Mouse (Mus musculus): Measurements from ENCODE around the gene Rasgef1b. TPM values are rescaled to one million over a fixed set of nuclear protein-coding genes. Genes with fewer than 3 reads are reported as not detected.

Rasgef1b gene
- polyA plus RNA-seq, 1 experiment from 2014 or later: 81.3 TPM

DNA sequence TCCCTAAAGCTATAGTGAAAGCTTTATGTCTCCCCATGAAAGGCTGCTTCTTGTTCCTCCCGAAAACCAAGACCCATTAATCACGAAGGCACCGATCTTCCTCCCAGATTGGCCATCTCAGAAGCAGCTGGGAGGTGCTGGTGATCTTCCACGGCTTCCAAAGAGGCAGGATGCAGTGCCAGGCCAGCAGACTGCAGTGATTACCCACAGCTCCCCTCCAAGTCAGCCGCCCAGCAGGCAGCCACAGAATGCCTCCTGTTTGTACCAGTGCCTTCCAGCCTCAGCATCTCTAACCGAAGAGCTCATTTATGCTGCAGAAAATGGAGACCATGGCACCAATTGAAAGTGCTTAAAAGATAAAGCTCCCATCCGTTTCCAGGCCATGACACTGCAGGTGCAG is 131.2 kb downstream of the Rasgef1b start:
- WGBS: 37% methylated on average over 7 of the region's 7 CpGs
- Histone ChIP-seq H3K9ac (peak overlapping the region; percentile 26; the same call in 1 of the 2 replicates), H3K36me3 (ENCODE audit: poor library complexity, severe bottlenecking) (no peaks in the 10 kb centered on the region), H3K27me3 (0 out of 2 replicates have a peak, but pooled peaks cover 4% of the 10 kb centered on the region), H3K9me3 (replicated peaks) (no peaks in the 10 kb centered on the region), H3K4me2 (no peak overlapping the region), H3K4me3 (no peak overlapping the region), H3K27ac (peak overlapping the region; percentile 65), H3K4me1 (peaks cover 26% of the 10 kb centered on the region)
- peak; percentile 61 for ATAC-seq

DNA sequence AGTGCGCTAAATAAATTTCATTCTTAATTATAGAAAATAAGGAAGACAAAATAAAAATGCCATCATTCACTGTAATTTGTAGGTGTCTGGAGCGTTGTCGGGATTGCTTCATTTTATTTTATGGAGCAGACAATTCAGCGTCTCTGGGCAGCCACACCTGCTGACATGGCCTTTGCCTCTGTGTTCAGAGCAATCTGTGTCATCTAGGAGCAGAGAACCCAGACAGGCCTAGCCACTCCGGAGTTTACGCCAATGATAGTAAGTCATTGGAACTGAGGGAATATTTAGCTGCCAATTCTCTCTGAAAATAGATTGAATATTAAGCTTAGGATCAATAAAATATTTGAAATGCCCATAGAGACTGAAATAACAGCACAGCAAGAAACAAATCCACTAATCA is 137.5 kb downstream of the Rasgef1b start:
- Histone ChIP-seq H3K9ac (no peak overlapping the region), H3K4me1 (peaks cover 5% of the 10 kb centered on the region; the same call in 1 of the 2 replicates), H3K4me3 (no peak overlapping the region), H3K36me3 (ENCODE audit: poor library complexity, severe bottlenecking) (no peaks in the 10 kb centered on the region), H3K4me2 (no peak overlapping the region), H3K9me3 (replicated peaks) (no peaks in the 10 kb centered on the region), H3K27me3 (no peaks in the 10 kb centered on the region), H3K27ac (no peak overlapping the region)
- 47% methylated on average over 6 of the region's 6 CpGs for WGBS
- ATAC-seq: no peak

DNA sequence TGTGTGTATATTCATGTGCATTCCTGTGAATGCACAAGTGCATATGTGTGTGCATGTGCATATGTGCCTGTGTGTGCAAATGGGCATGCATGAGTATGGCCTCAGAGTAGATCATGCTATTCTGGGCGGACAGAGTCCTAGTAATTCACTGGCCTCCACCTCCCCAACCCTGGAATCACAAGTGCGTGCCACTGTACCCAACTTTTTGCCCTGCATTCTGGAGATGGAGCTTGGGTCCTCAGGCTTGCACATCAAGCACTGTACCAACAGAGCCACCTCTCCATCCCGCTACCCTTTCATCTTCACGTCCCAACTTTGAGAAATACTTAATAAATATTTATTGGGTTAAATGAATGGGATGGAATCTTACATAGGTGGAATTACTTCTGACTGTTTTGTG is 138.3 kb downstream of the Rasgef1b start:
- Histone ChIP-seq H3K4me2 (no peak overlapping the region), H3K36me3 (ENCODE audit: poor library complexity, severe bottlenecking) (no peaks in the 10 kb centered on the region), H3K27ac (no peak overlapping the region), H3K9me3 (replicated peaks) (no peaks in the 10 kb centered on the region), H3K9ac (no peak overlapping the region), H3K4me3 (no peak overlapping the region), H3K4me1 (peaks cover 5% of the 10 kb centered on the region; the same call in 1 of the 2 replicates), H3K27me3 (no peaks in the 10 kb centered on the region)
- ATAC-seq: no peak
- 81% methylated on average over 4 of the region's 4 CpGs for WGBS

DNA sequence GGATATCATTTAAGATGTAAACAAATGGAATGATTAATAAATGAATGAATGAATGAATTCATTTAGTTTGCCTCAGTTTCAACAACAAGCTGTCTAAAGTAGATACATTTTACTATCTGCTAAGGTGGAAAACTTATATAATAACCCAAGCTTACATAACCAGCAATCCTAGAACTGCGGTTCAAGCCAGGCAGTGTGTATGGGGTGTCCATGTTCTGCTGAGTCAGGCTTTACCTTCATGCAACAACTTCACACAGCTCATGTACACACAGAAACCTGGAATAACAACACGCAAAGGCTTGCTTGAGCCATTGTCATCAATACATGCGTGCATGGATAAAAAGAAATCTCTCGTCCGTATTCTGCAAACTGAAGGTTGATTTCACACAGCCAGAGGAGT is 140.9 kb downstream of the Rasgef1b start:
- Histone ChIP-seq H3K9me3 (replicated peaks) (no peaks in the 10 kb centered on the region), H3K9ac (no peak overlapping the region), H3K4me2 (no peak overlapping the region), H3K27ac (no peak overlapping the region), H3K4me1 (peaks cover 5% of the 10 kb centered on the region; the same call in 1 of the 2 replicates), H3K27me3 (no peaks in the 10 kb centered on the region), H3K4me3 (no peak overlapping the region), H3K36me3 (ENCODE audit: poor library complexity, severe bottlenecking) (no peaks in the 10 kb centered on the region)
- WGBS: 82% methylated on average over 5 of the region's 5 CpGs
- no peak for ATAC-seq

DNA sequence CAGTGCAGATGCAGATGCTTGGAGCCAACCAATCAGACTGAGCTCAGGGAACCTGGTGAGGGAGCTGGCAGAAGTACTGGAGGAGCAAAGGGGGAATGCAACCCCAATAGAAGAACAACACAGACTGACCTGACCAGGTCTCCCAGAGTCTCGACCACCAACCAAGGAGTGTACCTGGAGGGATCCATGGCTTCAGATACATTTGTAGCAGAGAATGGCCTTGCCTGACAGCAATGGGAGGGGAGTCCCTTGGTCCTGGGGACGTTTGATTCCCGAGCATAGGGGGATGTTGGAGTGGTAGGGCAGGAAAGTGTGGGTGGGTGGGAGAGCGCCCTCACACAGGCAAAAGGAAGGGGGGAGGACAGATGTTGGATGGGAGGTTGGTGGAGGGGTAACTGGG is 141.3 kb downstream of the Rasgef1b start:
- Histone ChIP-seq H3K4me3 (no peak overlapping the region), H3K27ac (no peak overlapping the region), H3K9me3 (replicated peaks) (no peaks in the 10 kb centered on the region), H3K4me1 (peaks cover 5% of the 10 kb centered on the region; the same call in 1 of the 2 replicates), H3K36me3 (ENCODE audit: poor library complexity, severe bottlenecking) (no peaks in the 10 kb centered on the region), H3K27me3 (no peaks in the 10 kb centered on the region), H3K4me2 (no peak overlapping the region), H3K9ac (no peak overlapping the region)
- WGBS: 77% methylated on average over 4 of the region's 4 CpGs
- no peak for ATAC-seq

DNA sequence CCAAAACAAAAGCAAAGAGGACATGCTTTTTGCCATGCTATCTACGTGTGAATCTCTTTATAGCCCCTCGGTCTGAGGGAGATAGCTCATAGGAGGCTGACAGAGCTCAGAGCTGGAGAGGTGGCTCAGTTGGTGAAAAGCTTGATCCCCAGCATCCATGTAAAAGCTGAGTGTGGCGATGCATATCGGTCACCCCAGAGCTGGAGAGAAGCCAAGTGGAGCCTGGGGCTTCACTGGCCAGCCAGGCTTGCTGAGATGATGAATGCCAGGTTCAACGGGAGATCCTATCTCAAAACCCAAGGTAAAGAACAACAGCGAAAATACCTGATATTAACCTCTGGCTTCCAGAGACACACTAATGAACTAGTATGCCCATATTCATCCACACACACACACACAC is 142.6 kb downstream of the Rasgef1b start:
- H3K4me1 ChIP-seq: 0 out of 2 replicates have a peak, but pooled peaks cover 6% of the 10 kb centered on the region
- ATAC-seq: no peak
- H3K4me2 ChIP-seq: no peak overlapping the region
- H3K27ac ChIP-seq: no peak overlapping the region
- no peak overlapping the region for H3K9ac ChIP-seq
- 89% methylated on average over 6 of the region's 6 CpGs for WGBS
- no peaks in the 10 kb centered on the region for H3K36me3 ChIP-seq (ENCODE audit: poor library complexity, severe bottlenecking)
- no peaks in the 10 kb centered on the region for H3K9me3 ChIP-seq (replicated peaks)
- no peaks in the 10 kb centered on the region for H3K27me3 ChIP-seq
- no peak overlapping the region for H3K4me3 ChIP-seq

DNA sequence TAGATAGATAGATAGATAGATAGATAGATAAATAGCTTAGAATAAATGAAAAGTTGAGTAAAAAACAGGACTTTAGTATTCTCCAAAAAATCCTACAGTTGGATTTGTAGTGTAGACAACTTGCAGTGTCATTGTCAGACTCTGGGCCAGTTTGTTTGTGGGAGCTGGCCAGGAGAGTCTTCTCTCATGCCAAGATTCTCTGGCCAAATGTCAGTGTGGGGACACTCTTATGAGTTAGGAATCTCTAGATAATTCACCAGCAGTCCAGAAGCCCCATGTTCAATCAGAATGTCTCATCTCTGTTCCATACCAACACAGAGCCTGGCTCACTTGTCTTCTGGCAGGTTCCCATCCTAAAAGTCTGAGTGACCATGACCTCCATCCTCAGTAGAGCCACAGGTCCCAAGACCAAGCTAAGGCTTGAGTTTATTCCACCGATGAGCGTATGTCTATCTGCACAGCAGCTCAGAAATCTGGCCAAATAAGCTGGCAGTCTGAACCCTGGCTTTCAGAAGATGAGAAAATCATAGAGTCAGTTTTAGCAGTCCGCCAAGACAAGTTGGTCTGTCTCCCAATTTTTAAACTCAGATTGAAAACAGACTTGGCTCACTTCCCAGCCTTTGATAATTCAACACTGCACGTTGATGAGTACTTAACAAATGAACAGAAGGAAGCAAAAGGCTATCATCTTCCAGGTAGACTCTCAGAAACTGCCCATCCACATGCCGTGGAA is 143.5 kb downstream of the Rasgef1b start:
- WGBS: 75% methylated on average over 5 of the region's 5 CpGs

DNA sequence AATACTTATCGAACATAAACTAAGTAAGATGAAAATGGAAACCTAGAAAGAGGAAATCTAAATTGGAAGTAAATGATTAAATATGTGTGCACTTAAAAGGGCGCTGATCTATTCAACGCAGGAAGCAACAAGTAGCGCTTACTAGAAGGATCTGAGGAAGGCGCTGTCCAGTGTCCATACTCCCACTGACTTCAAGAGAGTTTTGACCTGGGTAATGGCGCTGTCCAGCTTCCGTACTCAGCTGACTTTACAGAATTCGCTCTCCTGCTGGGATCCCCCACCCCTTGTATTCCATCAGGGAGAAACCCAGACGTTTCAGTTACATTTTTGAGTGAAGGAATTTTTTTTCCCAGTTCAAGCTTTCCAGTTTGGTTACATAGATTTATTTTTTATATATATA is 144.6 kb downstream of the Rasgef1b start:
- Histone ChIP-seq H3K27ac (no peak overlapping the region), H3K27me3 (peaks cover 4% of the 10 kb centered on the region; the same call in 1 of the 2 replicates), H3K9me3 (replicated peaks) (no peaks in the 10 kb centered on the region), H3K4me3 (no peak overlapping the region), H3K4me2 (no peak overlapping the region), H3K4me1 (0 out of 2 replicates have a peak, but pooled peaks cover 6% of the 10 kb centered on the region), H3K9ac (no peak overlapping the region), H3K36me3 (ENCODE audit: poor library complexity, severe bottlenecking) (no peaks in the 10 kb centered on the region)
- WGBS: 88% methylated on average over 9 of the region's 9 CpGs
- no peak for ATAC-seq

More for the DNA sequence above, 143.5 kb downstream of the Rasgef1b start:
- H3K9ac ChIP-seq: no peak overlapping the region
- H3K9me3 ChIP-seq (replicated peaks): no peaks in the 10 kb centered on the region
- no peaks in the 10 kb centered on the region for H3K36me3 ChIP-seq (ENCODE audit: poor library complexity, severe bottlenecking)
- no peak overlapping the region for H3K4me2 ChIP-seq
- H3K4me1 ChIP-seq: 0 out of 2 replicates have a peak, but pooled peaks cover 6% of the 10 kb centered on the region
- peaks cover under 1% of the 10 kb centered on the region; the same call in 1 of the 2 replicates for H3K27me3 ChIP-seq
- no peak overlapping the region for H3K27ac ChIP-seq
- no peak overlapping the region for H3K4me3 ChIP-seq
- ATAC-seq: no peak

DNA sequence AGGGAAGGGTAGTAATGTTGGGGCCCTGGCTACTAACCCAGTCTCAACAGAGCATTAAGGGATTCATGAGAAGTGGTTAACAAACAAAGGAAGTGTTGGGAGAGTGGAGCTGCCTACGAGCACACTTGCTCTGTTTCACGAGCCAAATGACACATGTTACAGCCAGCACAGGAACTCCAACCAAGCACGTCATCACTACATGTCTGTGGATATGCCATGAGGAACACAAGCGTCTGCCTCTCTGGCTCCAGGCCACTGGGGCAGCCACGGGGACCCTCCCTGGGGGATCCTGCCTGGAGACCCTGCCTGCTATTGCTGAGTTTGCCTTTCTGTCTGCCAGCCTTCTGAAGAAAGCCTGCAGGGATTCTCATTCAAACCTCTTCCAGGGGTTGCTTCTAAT is 146.8 kb downstream of the Rasgef1b start:
- Histone ChIP-seq H3K9me3 (replicated peaks) (no peaks in the 10 kb centered on the region), H3K4me1 (0 out of 2 replicates have a peak, but pooled peaks cover 6% of the 10 kb centered on the region), H3K36me3 (ENCODE audit: poor library complexity, severe bottlenecking) (no peaks in the 10 kb centered on the region), H3K4me3 (no peak overlapping the region), H3K27ac (no peak overlapping the region), H3K4me2 (no peak overlapping the region), H3K27me3 (peaks cover 4% of the 10 kb centered on the region; the same call in 1 of the 2 replicates), H3K9ac (no peak overlapping the region)
- ATAC-seq: 0 out of 2 replicates have a peak, but pooled peaks have one; percentile 36
- WGBS: 20% methylated on average over 5 of the region's 5 CpGs

DNA sequence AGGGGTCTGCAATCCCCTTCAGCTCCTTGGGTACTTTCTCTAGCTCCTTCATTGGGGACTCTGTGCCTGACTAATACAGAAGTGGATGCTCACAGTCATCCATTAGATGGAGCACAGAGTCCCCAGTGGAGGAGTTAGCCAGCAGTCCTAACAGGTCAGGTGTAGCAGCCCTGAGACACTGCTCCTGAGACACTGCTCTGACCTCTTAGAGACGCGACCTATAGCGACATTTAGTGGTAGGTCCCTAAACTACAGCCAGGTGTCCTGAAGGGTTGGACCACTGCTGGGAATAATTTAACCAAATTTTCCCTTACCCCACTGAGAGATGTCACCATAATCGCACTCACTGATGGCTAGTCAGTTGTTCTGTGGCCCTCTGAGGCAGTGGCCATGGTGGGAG is 150.2 kb downstream of the Rasgef1b start:
- H3K9ac ChIP-seq: no peak overlapping the region
- 0 out of 2 replicates have a peak, but pooled peaks cover 6% of the 10 kb centered on the region for H3K4me1 ChIP-seq
- H3K4me2 ChIP-seq: no peak overlapping the region
- peaks cover 6% of the 10 kb centered on the region for H3K27me3 ChIP-seq
- WGBS: 4% methylated on average over 4 of the region's 4 CpGs
- no peak overlapping the region for H3K4me3 ChIP-seq
- H3K9me3 ChIP-seq (replicated peaks): no peaks in the 10 kb centered on the region
- no peak for ATAC-seq
- H3K36me3 ChIP-seq (ENCODE audit: poor library complexity, severe bottlenecking): no peaks in the 10 kb centered on the region
- H3K27ac ChIP-seq: no peak overlapping the region

DNA sequence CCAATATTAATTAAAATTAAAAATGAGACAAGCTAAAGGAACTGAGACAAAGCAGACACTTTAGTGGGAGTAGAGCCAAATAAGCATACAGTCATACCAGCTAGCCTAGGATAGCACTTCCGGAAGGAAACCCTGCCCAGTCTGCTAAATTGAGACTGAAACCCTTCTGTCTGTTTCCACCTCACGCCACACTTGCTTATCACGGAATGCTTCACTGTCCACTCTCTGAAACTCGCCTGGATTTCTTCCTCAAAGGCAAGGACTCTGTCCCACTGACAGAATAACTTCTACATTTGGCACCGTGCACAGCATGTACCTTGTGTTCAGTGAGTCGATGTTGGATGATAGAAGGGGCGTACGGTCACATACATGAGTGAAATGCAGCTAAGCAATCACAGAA is 153.0 kb downstream of the Rasgef1b start:
- no peak for ATAC-seq
- WGBS: 85% methylated on average over 8 of the region's 8 CpGs
- Histone ChIP-seq H3K27me3 (peaks cover 8% of the 10 kb centered on the region), H3K27ac (no peak overlapping the region), H3K4me1 (peaks cover 9% of the 10 kb centered on the region; the same call in 1 of the 2 replicates), H3K9me3 (replicated peaks) (no peaks in the 10 kb centered on the region), H3K4me2 (no peak overlapping the region), H3K9ac (no peak overlapping the region), H3K36me3 (ENCODE audit: poor library complexity, severe bottlenecking) (no peaks in the 10 kb centered on the region), H3K4me3 (no peak overlapping the region)

DNA sequence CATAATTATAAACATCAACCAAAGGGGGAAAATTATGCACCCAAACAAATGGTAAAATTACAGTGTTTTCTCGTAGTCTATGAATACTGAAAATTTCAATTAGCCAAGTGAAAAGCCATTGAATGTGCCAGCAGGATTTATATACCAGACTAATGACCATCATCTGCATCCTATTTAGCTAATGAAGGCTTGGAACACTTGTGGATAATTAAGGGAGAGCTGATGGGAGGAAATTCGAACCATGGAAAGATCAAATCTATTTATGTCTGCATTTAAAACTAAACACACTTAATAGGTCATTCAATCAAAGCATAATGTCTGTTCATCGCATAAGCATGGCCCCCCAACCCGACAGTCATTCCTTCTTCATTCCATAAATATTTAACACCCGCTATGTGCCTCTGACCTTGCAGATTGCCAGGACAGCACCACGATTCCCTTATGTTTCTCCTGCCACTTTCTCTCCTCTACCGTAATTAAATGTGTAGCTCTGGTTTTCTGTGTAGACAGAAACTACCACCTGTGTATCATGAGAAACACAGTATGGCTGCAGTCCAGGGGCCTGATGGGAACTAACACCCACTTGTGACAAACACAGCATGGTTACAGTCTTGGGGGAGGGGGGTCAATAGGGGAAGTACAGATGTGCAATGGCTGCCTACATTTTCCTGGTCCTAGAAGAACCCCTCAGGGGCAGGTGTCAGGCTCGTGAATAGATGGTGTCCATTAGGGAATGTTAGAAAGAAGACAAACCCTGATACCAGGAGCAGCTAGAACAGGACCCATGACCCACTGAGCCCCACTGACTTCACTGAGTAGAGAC is 164.2 kb downstream of the Rasgef1b start:
- H3K4me1 ChIP-seq: peaks cover 19% of the 10 kb centered on the region
- WGBS: 31% methylated on average over 8 of the region's 8 CpGs
- H3K36me3 ChIP-seq (ENCODE audit: poor library complexity, severe bottlenecking): no peaks in the 10 kb centered on the region
- no peaks in the 10 kb centered on the region for H3K9me3 ChIP-seq (replicated peaks)
- no peak overlapping the region for H3K4me2 ChIP-seq
- H3K27ac ChIP-seq: no peak overlapping the region
- H3K9ac ChIP-seq: no peak overlapping the region
- no peak overlapping the region for H3K4me3 ChIP-seq
- peaks cover 42% of the 10 kb centered on the region for H3K27me3 ChIP-seq
- ATAC-seq: peak; percentile 80

Data from forebrain, embryonic 13.5 days (tissue).